Mouse (Mus musculus) ES-E14 (cell line): ENCODE results near the gene Sdc1.

Experiments used
- CHD2 ChIP-seq: IDR thresholded peaks from 2 replicates; pipeline ENCODE4 v1.6.1; 2014; ENCODE audit warnings: mild to moderate bottlenecking, low read depth, low read length, inconsistent platforms
- HCFC1 ChIP-seq: IDR thresholded peaks from 2 replicates; pipeline ENCODE4 v1.6.1; 2012; ENCODE audit warnings: low read length, inconsistent platforms, borderline replicate concordance; ENCODE audit not compliant: insufficient read depth
- MAFK ChIP-seq: IDR thresholded peaks from 2 replicates; pipeline ENCODE4 v1.6.1; 2014; ENCODE audit warnings: mild to moderate bottlenecking, low read depth, low read length, inconsistent platforms; ENCODE audit not compliant: insufficient read depth
- ZC3H11A ChIP-seq: IDR thresholded peaks from 2 replicates; pipeline ENCODE4 v1.6.1; 2012; ENCODE audit warnings: low read depth, mild to moderate bottlenecking, inconsistent platforms, low read length, borderline replicate concordance
- ZNF384 ChIP-seq: IDR thresholded peaks from 2 replicates; pipeline ENCODE4 v1.6.1; 2012; ENCODE audit warnings: low read depth, low read length, inconsistent platforms

- TF ChIP-seq ZNF384: no peak
- TF ChIP-seq HCFC1: no peak
- no peak for TF ChIP-seq MAFK
- TF ChIP-seq ZC3H11A: no peak
- no peak for TF ChIP-seq CHD2
These were observed 54.0 kb downstream of the Sdc1 start for GRCm38 (mm10) chr12:8824995-8825703.
